Mouse (Mus musculus): Measurements from ENCODE around the gene Slc9a1.

- TF ChIP-seq CTCF (IDR thresholded peaks at IDR 0.05; ENCODE audit: borderline replicate concordance, insufficient read depth, low read depth, low read length) (no peak), POLR2A (IDR thresholded peaks at IDR 0.05; ENCODE audit: borderline replicate concordance, insufficient read depth, low read length) (no peak)
Measured at GRCm38 (mm10) chr4:133471135-133471821, 101.8 kb downstream of the Slc9a1 start.
